Mouse (Mus musculus): ENCODE data around the gene Chil1. TPM values are rescaled to one million over a fixed set of nuclear protein-coding genes. Genes with fewer than 3 reads are reported as not detected.
A peak's percentile ranks its signal among the peaks of the same experiment; 100 is the strongest.

Chil1 gene
- total and polyA plus RNA-seq, 2 experiments from 2014 or later = 4.1 to 6.2 TPM

DNA sequence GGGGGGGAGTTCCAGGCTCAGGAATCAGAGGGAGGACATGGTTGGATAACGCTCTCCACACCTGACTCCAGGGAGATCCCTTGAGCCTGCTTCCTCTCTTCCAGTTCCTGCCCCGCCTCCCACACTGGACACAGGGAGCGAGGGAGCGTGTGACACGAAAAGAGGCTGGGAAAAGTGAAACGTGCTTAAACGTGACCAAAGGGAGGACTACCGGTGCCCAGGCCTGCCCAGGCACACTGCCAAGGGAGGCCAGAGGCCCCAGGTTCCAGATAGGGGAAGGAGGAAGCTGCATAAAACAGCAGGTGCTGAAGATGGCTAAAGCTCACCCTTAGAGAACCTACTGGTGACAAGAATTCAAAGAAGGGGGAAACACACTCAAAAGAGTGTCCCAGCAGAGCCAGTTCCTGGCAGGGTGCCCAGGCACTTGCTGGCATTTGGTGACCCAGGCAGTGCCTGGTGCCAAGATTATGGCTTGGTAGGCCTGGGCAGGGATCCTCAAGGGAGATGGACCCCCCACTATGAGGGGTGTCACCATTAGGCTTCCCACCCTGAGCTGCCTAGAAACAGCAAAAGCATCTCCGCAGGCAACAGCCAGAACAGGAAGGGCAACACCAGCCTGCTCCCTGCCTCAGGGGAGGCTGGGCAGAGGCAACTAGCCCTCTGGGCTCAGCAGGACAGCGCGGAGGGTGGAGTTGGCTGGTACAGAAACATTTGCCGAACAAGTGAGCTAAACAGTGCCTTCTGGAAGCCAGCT, 51.0 kb downstream of the Chil1 start:
- Histone ChIP-seq H3K27ac (peak overlapping the region; percentile 61; the same call in 1 of the 2 replicates), H3K9ac (replicated peaks; ENCODE audit: low read length) (peak overlapping the region; percentile 46), H3K4me3 (ENCODE audit: low read length) (peak overlapping the region; percentile 47), H3K4me1 (ENCODE audit: insufficient read depth, low read length) (peaks cover 38% of the 10 kb centered on the region), H3K36me3 (ENCODE audit: insufficient read depth, low read length) (no peaks in the 10 kb centered on the region), H3K27me3 (ENCODE audit: insufficient read depth, low read length) (no peaks in the 10 kb centered on the region; the same call in 1 of the 2 replicates), H3K9me3 (ENCODE audit: low read length) (no peaks in the 10 kb centered on the region), H3K4me2 (ENCODE audit: low read depth, low read length) (peak overlapping the region; percentile 77)
- ATAC-seq (peak; percentile 50), DNase-seq (ENCODE audit: low spot score) (peak; percentile 77)
- WGBS = 31% methylated on average over 12 of the region's 12 CpGs
- TF ChIP-seq CTCF (IDR thresholded peaks at IDR 0.05; ENCODE audit: low read depth) = no peak

DNA sequence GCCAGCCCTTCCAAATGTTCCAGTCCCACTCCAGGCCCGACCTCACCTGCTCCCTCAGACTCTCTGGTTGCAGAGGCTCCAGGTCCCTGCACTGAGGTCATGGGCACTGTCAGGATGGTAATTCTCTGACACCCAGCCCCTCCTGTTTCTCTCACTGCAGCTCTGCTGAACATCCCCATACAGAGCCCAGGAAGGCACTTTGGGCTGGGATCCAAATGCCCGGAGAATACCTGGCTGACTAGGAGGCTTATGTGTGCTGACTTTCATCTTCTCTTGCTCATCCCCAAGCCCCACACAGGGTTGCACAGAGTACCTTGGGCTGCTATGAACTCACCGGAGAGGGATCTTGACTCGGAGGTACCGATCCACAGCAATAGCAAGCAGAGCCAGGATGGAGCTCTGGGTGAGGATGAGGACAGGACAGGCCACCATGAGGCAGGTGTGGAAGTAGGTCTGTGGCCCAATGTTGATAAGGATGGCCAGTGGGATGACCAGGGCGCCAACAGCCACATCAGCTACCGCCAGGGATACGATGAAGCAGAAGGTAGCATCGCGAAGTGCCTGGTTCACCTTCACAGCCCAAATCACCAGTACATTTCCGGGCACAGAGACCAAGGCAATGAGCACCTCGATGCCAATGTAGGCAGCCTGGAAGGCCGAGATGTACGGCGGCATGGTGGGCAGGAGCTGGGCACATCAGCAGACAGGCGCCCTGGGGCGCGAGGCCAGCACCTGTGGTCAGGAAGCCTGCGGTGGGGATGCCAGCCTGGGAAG, 51.9 kb downstream of the Chil1 start:
- Histone ChIP-seq H3K9ac (replicated peaks; ENCODE audit: low read length) (peak overlapping the region; percentile 46; the same call in 1 of the 2 replicates), H3K4me1 (ENCODE audit: insufficient read depth, low read length) (peaks cover 38% of the 10 kb centered on the region), H3K36me3 (ENCODE audit: insufficient read depth, low read length) (no peaks in the 10 kb centered on the region), H3K27me3 (ENCODE audit: insufficient read depth, low read length) (no peaks in the 10 kb centered on the region; the same call in 1 of the 2 replicates), H3K4me3 (ENCODE audit: low read length) (peak overlapping the region; percentile 47), H3K9me3 (ENCODE audit: low read length) (no peaks in the 10 kb centered on the region), H3K4me2 (ENCODE audit: low read depth, low read length) (peak overlapping the region; percentile 77), H3K27ac (peak overlapping the region; percentile 61)
- no peak for TF ChIP-seq CTCF (IDR thresholded peaks at IDR 0.05; ENCODE audit: low read depth)
- 43% methylated on average over 19 of the region's 19 CpGs for WGBS
- ATAC-seq = no peak
- no peak for DNase-seq (ENCODE audit: low spot score)

DNA sequence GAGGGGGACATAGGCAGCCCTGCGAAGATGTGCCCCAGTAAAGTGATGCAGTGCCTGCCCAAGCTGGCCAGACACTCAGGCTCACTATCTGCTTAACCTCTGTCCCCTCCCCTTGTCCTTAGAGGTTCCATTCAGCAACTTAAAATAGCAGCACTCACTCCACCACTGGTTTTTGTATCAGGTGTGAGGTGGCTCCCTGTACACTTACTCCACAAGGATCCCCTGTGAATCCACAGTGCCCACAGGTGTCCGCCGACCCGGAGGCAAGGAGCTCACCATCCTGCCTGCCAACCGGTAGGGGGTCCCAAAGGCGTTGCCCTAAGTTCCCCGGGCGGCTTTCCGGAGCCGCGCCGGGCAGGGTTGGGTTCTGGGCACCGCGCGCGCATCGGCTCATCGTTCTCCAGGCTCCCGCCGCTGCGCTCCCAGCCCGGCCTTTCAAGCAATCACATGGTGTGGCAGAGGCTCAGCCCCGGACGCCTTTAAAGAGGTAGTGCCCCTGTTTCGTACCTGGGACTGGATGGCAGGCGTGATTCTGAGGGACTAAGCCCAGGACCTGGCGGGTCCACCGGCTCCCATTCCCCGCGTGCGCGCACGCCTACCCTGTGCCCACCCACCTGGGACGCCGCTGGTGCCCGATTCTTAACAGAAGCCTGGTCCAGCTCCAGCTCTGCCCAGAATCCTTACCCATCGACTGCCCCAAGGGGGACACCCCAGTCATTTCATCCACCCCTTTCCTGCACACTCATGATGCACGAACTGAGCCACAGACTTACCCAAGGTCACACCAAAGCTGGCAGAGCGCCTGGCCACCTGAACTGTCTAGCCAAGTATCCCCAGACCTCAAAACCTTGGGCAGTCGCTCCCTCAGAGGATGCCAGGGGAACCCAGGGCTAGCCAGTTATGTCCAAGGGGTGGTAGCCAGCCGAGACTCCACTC, 52.7 kb downstream of the Chil1 start:
- peak overlapping the region; percentile 47 for H3K4me3 ChIP-seq (ENCODE audit: low read length)
- peak overlapping the region; percentile 46 for H3K9ac ChIP-seq (replicated peaks; ENCODE audit: low read length)
- peaks cover 38% of the 10 kb centered on the region for H3K4me1 ChIP-seq (ENCODE audit: insufficient read depth, low read length)
- peak overlapping the region; percentile 77 for H3K4me2 ChIP-seq (ENCODE audit: low read depth, low read length)
- TF ChIP-seq CTCF (IDR thresholded peaks at IDR 0.05; ENCODE audit: low read depth) = no peak
- peak overlapping the region; percentile 61 for H3K27ac ChIP-seq
- H3K9me3 ChIP-seq (ENCODE audit: low read length) = no peaks in the 10 kb centered on the region
- ATAC-seq (peak; percentile 71), DNase-seq (ENCODE audit: low spot score) (peak; percentile 71)
- H3K36me3 ChIP-seq (ENCODE audit: insufficient read depth, low read length) = no peaks in the 10 kb centered on the region
- 1% methylated on average over 41 of the region's 41 CpGs for WGBS
- H3K27me3 ChIP-seq (ENCODE audit: insufficient read depth, low read length) = no peaks in the 10 kb centered on the region; the same call in 1 of the 2 replicates

DNA sequence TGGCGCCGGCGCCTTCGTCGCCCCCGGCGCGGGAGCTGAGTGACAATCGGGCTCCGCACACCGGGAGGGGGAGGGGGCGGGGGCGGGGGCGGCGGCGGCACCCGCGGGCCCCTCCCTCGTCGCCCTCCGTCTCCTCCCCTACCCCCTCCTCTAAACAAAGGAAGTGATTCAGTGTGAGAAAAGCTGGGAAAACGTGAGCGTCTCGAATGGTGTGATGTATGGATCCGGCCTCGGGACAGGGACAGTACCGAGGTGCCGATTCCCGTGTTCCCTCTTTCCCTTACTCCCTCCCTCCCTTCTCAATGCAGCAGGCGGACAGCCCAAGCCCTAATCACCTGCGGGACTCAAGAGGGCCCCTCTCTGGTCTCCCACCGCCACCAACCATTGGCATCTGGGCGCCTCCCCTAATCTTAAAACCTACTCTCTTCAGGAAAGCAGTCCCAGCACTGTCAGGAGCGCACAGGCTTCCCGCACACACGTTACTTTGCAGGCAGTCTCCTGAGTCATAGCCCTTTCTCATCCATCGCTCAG, 53.5 kb downstream of the Chil1 start, which contains the start of gene Adora1:
Gene Adora1 (minus strand): TSS at position 41 of the 531 bp plus-strand sequence.
- Histone ChIP-seq H3K36me3 (ENCODE audit: insufficient read depth, low read length) (no peaks in the 10 kb centered on the region), H3K9me3 (ENCODE audit: low read length) (no peaks in the 10 kb centered on the region), H3K4me1 (ENCODE audit: insufficient read depth, low read length) (peaks cover 33% of the 10 kb centered on the region), H3K9ac (replicated peaks; ENCODE audit: low read length) (peak within 1 kb of the TSS; percentile 46), H3K4me2 (ENCODE audit: low read depth, low read length) (peak within 1 kb of the TSS; percentile 77), H3K27ac (peak within 1 kb of the TSS; percentile 61), H3K4me3 (ENCODE audit: low read length) (peak within 1 kb of the TSS; percentile 47), H3K27me3 (ENCODE audit: insufficient read depth, low read length) (no peaks in the 10 kb centered on the region; the same call in 1 of the 2 replicates)
- DNase-seq (ENCODE audit: low spot score) (no peak), ATAC-seq (no peak; the same call in 1 of the 2 replicates)
- no peak for TF ChIP-seq CTCF (IDR thresholded peaks at IDR 0.05; ENCODE audit: low read depth)
- 1% methylated on average over 34 of the region's 37 CpGs for WGBS

- Histone ChIP-seq H3K9me3 (ENCODE audit: low read length) (no peaks in the 10 kb centered on the region), H3K36me3 (ENCODE audit: insufficient read depth, low read length) (no peaks in the 10 kb centered on the region), H3K27ac (no peak overlapping the region; the same call in 1 of the 2 replicates), H3K9ac (replicated peaks; ENCODE audit: low read length) (no peak overlapping the region), H3K4me1 (ENCODE audit: insufficient read depth, low read length) (peaks cover 27% of the 10 kb centered on the region), H3K27me3 (ENCODE audit: insufficient read depth, low read length) (no peaks in the 10 kb centered on the region; the same call in 1 of the 2 replicates), H3K4me2 (ENCODE audit: low read depth, low read length) (peak overlapping the region; percentile 77; the same call in 1 of the 2 replicates), H3K4me3 (ENCODE audit: low read length) (no peak overlapping the region)
- DNase-seq (ENCODE audit: low spot score) (no peak), ATAC-seq (no peak)
- no peak for TF ChIP-seq CTCF (IDR thresholded peaks at IDR 0.05; ENCODE audit: low read depth)
- 35% methylated on average over 3 of the region's 3 CpGs for WGBS
These were observed 54.2 kb downstream of the Chil1 start for GRCm38 (mm10) chr1:134236142-134236541.
